Mouse (Mus musculus): ENCODE data around the gene Qpct. TPM values are rescaled to one million over a fixed set of nuclear protein-coding genes. Genes with fewer than 3 reads are reported as not detected.

Qpct gene
- polyA plus RNA-seq, 1 experiment from 2014 or later = 20.1 TPM

DNA sequence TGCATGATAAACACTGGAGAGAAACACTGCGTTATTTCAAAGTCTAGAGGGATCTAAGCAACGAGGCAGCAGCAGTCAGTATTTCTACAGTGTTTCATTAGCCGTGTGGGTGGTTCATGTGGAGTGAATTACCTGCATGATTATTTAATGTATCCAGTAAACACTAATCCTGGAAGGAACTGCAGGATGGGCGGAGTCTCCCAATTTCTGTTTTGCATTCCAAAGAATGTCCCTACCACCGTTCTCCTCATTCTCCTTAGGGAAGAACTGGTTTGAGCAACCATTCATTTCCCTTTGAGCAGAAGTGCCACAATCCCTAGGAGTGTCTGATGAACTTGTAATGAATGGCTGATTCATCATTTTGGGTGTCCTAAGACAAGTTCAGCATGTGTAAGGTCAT, 8.5 kb downstream of the Qpct start:
- H3K4me3 ChIP-seq (ENCODE audit: low read depth, low read length) = no peak overlapping the region
- H3K9me3 ChIP-seq (replicated peaks; ENCODE audit: control insufficient read depth, low read length) = no peaks in the 10 kb centered on the region
- no peak overlapping the region for H3K4me2 ChIP-seq (ENCODE audit: low read depth, low read length)
- no peaks in the 10 kb centered on the region for H3K36me3 ChIP-seq (ENCODE audit: control insufficient read depth, insufficient read depth)
- no peaks in the 10 kb centered on the region for H3K27me3 ChIP-seq (ENCODE audit: control insufficient read depth, insufficient read depth, low read depth, low read length)
- WGBS (ENCODE audit: insufficient replicate concordance) = 67% methylated on average over 5 of the region's 5 CpGs
- H3K4me1 ChIP-seq (ENCODE audit: control insufficient read depth, low read depth, low read length) = no peaks in the 10 kb centered on the region
- H3K9ac ChIP-seq (ENCODE audit: low read depth, low read length) = no peak overlapping the region
- no peak for ATAC-seq (ENCODE audit: low read depth)
- H3K27ac ChIP-seq (ENCODE audit: low read length) = no peak overlapping the region

GRCm38 (mm10) chr17:79064250-79064649, 12.5 kb downstream of the Qpct start:
- no peaks in the 10 kb centered on the region for H3K36me3 ChIP-seq (ENCODE audit: control insufficient read depth, insufficient read depth)
- ATAC-seq (ENCODE audit: low read depth) = no peak
- no peaks in the 10 kb centered on the region for H3K27me3 ChIP-seq (ENCODE audit: control insufficient read depth, insufficient read depth, low read depth, low read length)
- 48% methylated on average over 1 of the region's 1 CpGs for WGBS (ENCODE audit: insufficient replicate concordance)
- H3K4me3 ChIP-seq (ENCODE audit: low read depth, low read length) = no peak overlapping the region
- H3K4me1 ChIP-seq (ENCODE audit: control insufficient read depth, low read depth, low read length) = peaks cover 2% of the 10 kb centered on the region
- H3K9ac ChIP-seq (ENCODE audit: low read depth, low read length) = no peak overlapping the region
- H3K4me2 ChIP-seq (ENCODE audit: low read depth, low read length) = no peak overlapping the region
- H3K27ac ChIP-seq (ENCODE audit: low read length) = no peak overlapping the region
- no peaks in the 10 kb centered on the region for H3K9me3 ChIP-seq (replicated peaks; ENCODE audit: control insufficient read depth, low read length)

GRCm38 (mm10) chr17:79068581-79068980, 16.9 kb downstream of the Qpct start:
- Histone ChIP-seq H3K27me3 (ENCODE audit: control insufficient read depth, insufficient read depth, low read depth, low read length) (no peaks in the 10 kb centered on the region), H3K9me3 (replicated peaks; ENCODE audit: control insufficient read depth, low read length) (no peaks in the 10 kb centered on the region), H3K4me3 (ENCODE audit: low read depth, low read length) (no peak overlapping the region), H3K9ac (ENCODE audit: low read depth, low read length) (no peak overlapping the region), H3K36me3 (ENCODE audit: control insufficient read depth, insufficient read depth) (no peaks in the 10 kb centered on the region), H3K4me1 (ENCODE audit: control insufficient read depth, low read depth, low read length) (peaks cover 6% of the 10 kb centered on the region), H3K27ac (ENCODE audit: low read length) (peak overlapping the region; percentile 38; the same call in 1 of the 2 replicates), H3K4me2 (ENCODE audit: low read depth, low read length) (no peak overlapping the region)
- ATAC-seq (ENCODE audit: low read depth) = no peak
- WGBS (ENCODE audit: insufficient replicate concordance) = 61% methylated on average over 7 of the region's 7 CpGs

DNA sequence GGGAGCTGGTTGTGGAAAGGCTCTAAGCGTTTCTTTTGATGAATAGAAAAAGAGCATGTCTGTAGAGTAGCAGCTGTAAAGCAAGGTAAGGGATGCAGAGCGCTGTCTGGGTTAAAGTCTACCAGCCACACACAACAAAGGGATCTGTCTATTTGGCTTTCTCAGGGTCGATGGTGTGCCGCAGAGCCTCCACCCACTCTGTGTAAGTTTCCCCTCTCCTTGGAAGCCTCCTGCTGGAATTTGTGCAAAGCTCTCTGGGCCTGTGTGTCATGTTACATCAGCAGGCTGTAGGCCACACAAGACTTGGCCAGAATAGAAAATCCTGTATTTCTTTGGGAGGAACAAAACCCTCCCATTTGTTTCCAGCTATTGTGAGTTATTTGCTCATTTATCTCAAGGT, 17.3 kb downstream of the Qpct start:
- no peak overlapping the region for H3K4me2 ChIP-seq (ENCODE audit: low read depth, low read length)
- H3K4me1 ChIP-seq (ENCODE audit: control insufficient read depth, low read depth, low read length) = peaks cover 6% of the 10 kb centered on the region
- no peak overlapping the region for H3K4me3 ChIP-seq (ENCODE audit: low read depth, low read length)
- no peaks in the 10 kb centered on the region for H3K27me3 ChIP-seq (ENCODE audit: control insufficient read depth, insufficient read depth, low read depth, low read length)
- no peak overlapping the region for H3K9ac ChIP-seq (ENCODE audit: low read depth, low read length)
- H3K27ac ChIP-seq (ENCODE audit: low read length) = peak overlapping the region; percentile 63; the same call in 1 of the 2 replicates
- H3K36me3 ChIP-seq (ENCODE audit: control insufficient read depth, insufficient read depth) = no peaks in the 10 kb centered on the region
- ATAC-seq (ENCODE audit: low read depth) = peak; percentile 81
- 52% methylated on average over 4 of the region's 4 CpGs for WGBS (ENCODE audit: insufficient replicate concordance)
- H3K9me3 ChIP-seq (replicated peaks; ENCODE audit: control insufficient read depth, low read length) = no peaks in the 10 kb centered on the region

- H3K36me3 ChIP-seq (ENCODE audit: control insufficient read depth, insufficient read depth) = no peaks in the 10 kb centered on the region
- H3K9ac ChIP-seq (ENCODE audit: low read depth, low read length) = no peak overlapping the region
- no peaks in the 10 kb centered on the region for H3K27me3 ChIP-seq (ENCODE audit: control insufficient read depth, insufficient read depth, low read depth, low read length)
- H3K4me3 ChIP-seq (ENCODE audit: low read depth, low read length) = no peak overlapping the region
- 56% methylated on average over 14 of the region's 14 CpGs for WGBS (ENCODE audit: insufficient replicate concordance)
- H3K27ac ChIP-seq (ENCODE audit: low read length) = peak overlapping the region; percentile 63
- ATAC-seq (ENCODE audit: low read depth) = peak; percentile 77
- peaks cover 6% of the 10 kb centered on the region for H3K4me1 ChIP-seq (ENCODE audit: control insufficient read depth, low read depth, low read length)
- no peaks in the 10 kb centered on the region for H3K9me3 ChIP-seq (replicated peaks; ENCODE audit: control insufficient read depth, low read length)
- H3K4me2 ChIP-seq (ENCODE audit: low read depth, low read length) = peak overlapping the region; percentile 15; the same call in 1 of the 2 replicates
These were observed 18.2 kb downstream of the Qpct start for GRCm38 (mm10) chr17:79069766-79070480.

DNA sequence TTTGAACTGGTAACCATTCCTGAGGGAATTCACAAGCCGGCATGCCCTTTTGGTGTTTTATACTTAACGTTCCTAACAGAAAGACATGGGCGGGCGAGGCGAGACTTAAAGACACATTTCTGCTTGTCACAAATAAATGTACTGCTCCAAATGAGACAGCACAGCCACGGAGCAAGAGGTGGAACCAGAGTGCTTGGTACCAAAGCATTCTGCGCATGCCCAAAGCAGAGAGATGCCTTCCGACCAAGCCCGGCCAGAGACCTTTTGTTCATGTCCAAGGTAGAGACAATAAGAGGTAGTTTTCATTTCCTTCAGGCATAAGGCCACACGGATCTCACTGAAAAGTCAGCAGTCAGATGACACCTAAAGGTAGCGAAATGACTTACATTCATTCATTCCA, 20.2 kb downstream of the Qpct start:
- no peak for ATAC-seq (ENCODE audit: low read depth)
- Histone ChIP-seq H3K9ac (ENCODE audit: low read depth, low read length) (no peak overlapping the region), H3K4me3 (ENCODE audit: low read depth, low read length) (no peak overlapping the region), H3K4me1 (ENCODE audit: control insufficient read depth, low read depth, low read length) (peaks cover 6% of the 10 kb centered on the region), H3K4me2 (ENCODE audit: low read depth, low read length) (no peak overlapping the region), H3K27me3 (ENCODE audit: control insufficient read depth, insufficient read depth, low read depth, low read length) (no peaks in the 10 kb centered on the region), H3K9me3 (replicated peaks; ENCODE audit: control insufficient read depth, low read length) (no peaks in the 10 kb centered on the region), H3K36me3 (ENCODE audit: control insufficient read depth, insufficient read depth) (no peaks in the 10 kb centered on the region), H3K27ac (ENCODE audit: low read length) (no peak overlapping the region)
- WGBS (ENCODE audit: insufficient replicate concordance) = 69% methylated on average over 11 of the region's 11 CpGs

DNA sequence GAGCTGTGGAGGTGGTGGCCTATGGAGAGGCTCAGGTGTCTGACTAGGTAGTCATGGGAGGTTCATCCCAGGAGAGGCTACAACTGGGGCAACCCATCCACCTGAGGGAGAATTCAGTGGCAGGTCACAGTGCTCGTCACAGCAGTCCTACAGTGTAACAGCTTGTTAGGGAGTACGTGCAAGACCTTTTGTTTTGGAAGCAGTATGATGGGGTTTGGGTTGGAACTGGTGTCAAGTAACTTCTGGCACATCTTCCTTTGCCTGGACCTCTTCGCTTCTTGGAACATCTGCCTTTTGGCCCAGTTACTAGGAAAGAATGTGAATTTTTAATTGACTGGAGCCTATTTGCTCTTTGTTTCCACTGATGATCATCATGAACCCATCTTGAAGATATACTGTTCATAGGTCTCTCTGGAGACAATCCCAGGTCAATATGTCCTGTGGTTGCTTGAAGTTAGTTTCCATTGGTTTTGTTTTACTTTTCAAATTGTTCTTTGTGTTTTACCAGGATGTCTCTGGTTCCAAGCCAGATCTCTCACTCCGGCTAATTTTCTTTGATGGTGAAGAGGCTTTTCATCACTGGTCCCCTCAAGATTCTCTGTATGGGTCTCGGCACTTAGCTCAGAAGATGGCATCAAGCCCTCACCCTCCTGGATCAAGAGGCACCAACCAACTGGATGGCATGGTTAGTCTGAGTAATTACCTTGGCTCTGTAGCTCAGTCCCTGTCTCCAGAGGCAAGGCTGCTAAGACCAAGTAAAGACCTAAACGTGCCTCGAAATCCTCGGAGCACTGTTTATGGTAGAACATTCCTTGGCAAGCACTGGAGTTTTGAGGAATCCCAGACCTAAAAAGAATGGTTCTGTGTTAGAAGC, 25.5 kb downstream of the Qpct start:
- no peak overlapping the region for H3K27ac ChIP-seq (ENCODE audit: low read length)
- WGBS (ENCODE audit: insufficient replicate concordance) = 66% methylated on average over 8 of the region's 8 CpGs
- ATAC-seq (ENCODE audit: low read depth) = no peak

GRCm38 (mm10) chr17:79077848-79078146, 26.1 kb downstream of the Qpct start:
- H3K4me2 ChIP-seq (ENCODE audit: low read depth, low read length) = no peak overlapping the region
- no peak overlapping the region for H3K4me3 ChIP-seq (ENCODE audit: low read depth, low read length)
- 46% methylated on average over 1 of the region's 1 CpGs for WGBS (ENCODE audit: insufficient replicate concordance)
- H3K9me3 ChIP-seq (replicated peaks; ENCODE audit: control insufficient read depth, low read length) = no peaks in the 10 kb centered on the region
- H3K9ac ChIP-seq (ENCODE audit: low read depth, low read length) = no peak overlapping the region
- no peak for ATAC-seq (ENCODE audit: low read depth)
- H3K4me1 ChIP-seq (ENCODE audit: control insufficient read depth, low read depth, low read length) = no peaks in the 10 kb centered on the region
- H3K27ac ChIP-seq (ENCODE audit: low read length) = no peak overlapping the region
- H3K36me3 ChIP-seq (ENCODE audit: control insufficient read depth, insufficient read depth) = no peaks in the 10 kb centered on the region
- H3K27me3 ChIP-seq (ENCODE audit: control insufficient read depth, insufficient read depth, low read depth, low read length) = no peaks in the 10 kb centered on the region

More for the DNA sequence above, 25.5 kb downstream of the Qpct start:
- H3K36me3 ChIP-seq (ENCODE audit: control insufficient read depth, insufficient read depth) = no peaks in the 10 kb centered on the region
- no peak overlapping the region for H3K9ac ChIP-seq (ENCODE audit: low read depth, low read length)
- H3K4me1 ChIP-seq (ENCODE audit: control insufficient read depth, low read depth, low read length) = no peaks in the 10 kb centered on the region
- no peaks in the 10 kb centered on the region for H3K27me3 ChIP-seq (ENCODE audit: control insufficient read depth, insufficient read depth, low read depth, low read length)
- no peaks in the 10 kb centered on the region for H3K9me3 ChIP-seq (replicated peaks; ENCODE audit: control insufficient read depth, low read length)
- no peak overlapping the region for H3K4me3 ChIP-seq (ENCODE audit: low read depth, low read length)
- H3K4me2 ChIP-seq (ENCODE audit: low read depth, low read length) = no peak overlapping the region

DNA sequence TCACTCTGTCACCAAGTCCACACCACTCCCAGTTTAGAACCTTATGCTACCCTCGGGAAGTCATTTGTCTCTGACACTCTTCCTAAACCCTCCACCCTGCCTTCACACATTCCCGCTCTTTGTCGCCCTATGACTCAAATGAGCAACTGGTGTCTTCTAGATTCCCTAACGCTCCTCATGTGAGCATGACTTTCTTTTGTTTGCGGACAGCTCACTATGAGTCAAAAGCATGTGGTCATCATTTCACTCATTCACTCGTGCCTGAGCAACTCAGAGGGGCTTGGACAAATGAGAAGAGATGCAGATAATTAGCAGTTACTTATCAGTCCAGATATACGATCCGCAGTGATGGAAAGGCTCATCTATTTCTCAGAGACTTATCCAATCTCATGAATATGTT, 26.5 kb downstream of the Qpct start:
- no peaks in the 10 kb centered on the region for H3K36me3 ChIP-seq (ENCODE audit: control insufficient read depth, insufficient read depth)
- no peaks in the 10 kb centered on the region for H3K27me3 ChIP-seq (ENCODE audit: control insufficient read depth, insufficient read depth, low read depth, low read length)
- 69% methylated on average over 8 of the region's 8 CpGs for WGBS (ENCODE audit: insufficient replicate concordance)
- no peak overlapping the region for H3K4me3 ChIP-seq (ENCODE audit: low read depth, low read length)
- no peak overlapping the region for H3K9ac ChIP-seq (ENCODE audit: low read depth, low read length)
- H3K9me3 ChIP-seq (replicated peaks; ENCODE audit: control insufficient read depth, low read length) = no peaks in the 10 kb centered on the region
- H3K4me2 ChIP-seq (ENCODE audit: low read depth, low read length) = no peak overlapping the region
- H3K27ac ChIP-seq (ENCODE audit: low read length) = no peak overlapping the region
- H3K4me1 ChIP-seq (ENCODE audit: control insufficient read depth, low read depth, low read length) = no peaks in the 10 kb centered on the region
- ATAC-seq (ENCODE audit: low read depth) = no peak
